Mouse (Mus musculus) heart, adult 2 months (tissue): Measurements from ENCODE around the gene Oxa1l.

Experiments
- CTCF ChIP-seq: fragments of 200-600 bp; IDR thresholded peaks from 2 replicates; pipeline ENCODE4 v1.8.1; 2022; ENCODE audit warnings: antibody characterized with exemption, mild to moderate bottlenecking, moderate library complexity
- EP300 ChIP-seq: fragments of 200-500 bp; IDR thresholded peaks from 2 replicates; pipeline ENCODE4 v1.6.1; 2011; ENCODE audit warnings: low read depth, low read length, control low read depth; ENCODE audit not compliant: insufficient read depth
- POLR2A ChIP-seq: fragments of 200-500 bp; IDR thresholded peaks from 2 replicates; pipeline ENCODE4 v1.6.1; 2011; ENCODE audit warnings: mild to moderate bottlenecking, low read depth, low read length, control low read depth; ENCODE audit not compliant: insufficient read depth

- TF ChIP-seq CTCF (no peak), POLR2A (no peak), EP300 (no peak)
Observed at GRCm38 (mm10) chr14:54367429-54368060, 6.9 kb downstream of the Oxa1l start.
